Mouse (Mus musculus): ENCODE measurements around the gene Cd300ld3.

Cd300ld3 gene

GRCm38 (mm10) chr11:115048259-115048658 lies at the start of gene Cd300ld3:
TSS of gene Cd300ld3 (minus strand) at chr11:115048409.
- DNase-seq (ENCODE audit: low spot score) = no peak

- no peak for DNase-seq (ENCODE audit: low spot score)
Observed at GRCm38 (mm10) chr11:115092140-115092539, 43.9 kb upstream of the Cd300ld3 start.

DNA sequence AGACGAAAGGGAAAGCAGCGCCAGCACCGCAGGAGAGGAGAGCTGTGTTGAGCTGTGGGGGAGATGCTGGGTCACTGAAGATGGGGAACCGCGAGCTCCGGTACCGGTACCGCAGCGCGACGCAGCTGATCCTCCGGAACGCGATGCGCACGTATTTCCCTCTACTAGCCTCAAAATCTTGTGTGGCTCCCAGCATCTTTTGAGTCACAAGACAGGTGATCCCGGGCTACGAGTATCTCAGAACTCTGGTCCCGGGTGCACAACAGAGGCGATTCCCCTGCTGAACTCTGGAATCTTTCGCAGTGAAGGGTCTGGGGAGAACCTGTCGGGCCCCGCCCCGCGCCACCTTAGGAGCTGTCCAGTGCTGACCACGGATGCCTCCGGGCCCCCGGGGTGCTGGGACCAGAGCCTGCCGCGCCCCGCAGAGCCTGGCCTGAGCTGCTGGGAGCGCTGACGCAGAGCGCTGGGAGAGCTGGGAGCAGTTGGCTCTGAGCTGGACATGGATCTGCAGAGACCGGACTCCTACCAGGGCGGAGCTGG lies 43.2 kb upstream of the Cd300ld3 start, which contains the start of gene Rab37:
TSS of gene Rab37 (plus strand) at position 70 of the 540 bp plus-strand sequence.
- DNase-seq (ENCODE audit: low spot score) = no peak

DNA sequence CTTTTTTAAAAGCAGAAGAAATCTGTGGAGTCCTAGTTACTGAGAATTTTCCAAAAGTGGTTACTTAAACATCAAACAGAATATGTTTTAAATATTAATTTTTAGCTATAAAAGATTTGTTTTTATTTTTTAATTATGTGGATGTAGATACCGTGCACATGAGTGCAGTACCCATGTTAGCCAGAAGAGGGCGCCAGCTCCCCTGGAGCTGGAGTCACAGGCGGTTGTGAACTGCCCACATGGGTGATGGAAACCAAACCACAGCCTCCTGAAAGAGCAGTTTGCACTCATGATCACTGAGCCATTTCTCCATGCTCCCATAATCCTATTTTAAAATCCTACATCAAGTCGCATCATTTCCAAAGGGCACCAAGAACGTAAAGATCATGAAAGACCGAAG lies 41.6 kb upstream of the Cd300ld3 start:
- DNase-seq (ENCODE audit: low spot score) = no peak

DNA sequence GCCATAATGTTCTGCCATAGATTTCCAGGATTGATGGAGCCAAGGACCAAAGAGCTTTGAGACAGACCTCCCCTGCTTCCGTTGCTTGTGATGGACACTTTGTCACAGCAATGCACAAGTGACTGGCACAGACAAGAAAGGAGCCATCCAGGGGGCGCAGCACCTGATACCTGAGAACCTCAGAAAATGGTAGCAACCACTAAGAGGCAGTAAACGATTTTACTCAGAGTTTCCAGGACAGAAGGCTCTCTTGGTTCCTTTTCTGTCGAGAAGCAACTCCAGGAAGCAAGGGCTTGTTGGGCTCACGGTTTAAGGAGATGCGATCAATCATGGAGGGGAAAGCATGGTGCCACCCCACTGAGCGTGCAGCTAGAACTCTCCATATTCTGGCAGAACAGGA lies 38.0 kb upstream of the Cd300ld3 start:
- no peak for DNase-seq (ENCODE audit: low spot score)

- no peak for DNase-seq (ENCODE audit: low spot score)
Observed at GRCm38 (mm10) chr11:115085064-115085463, 36.9 kb upstream of the Cd300ld3 start.

- no peak for DNase-seq (ENCODE audit: low spot score)
Observed at GRCm38 (mm10) chr11:115084595-115084994, 36.4 kb upstream of the Cd300ld3 start.

DNA sequence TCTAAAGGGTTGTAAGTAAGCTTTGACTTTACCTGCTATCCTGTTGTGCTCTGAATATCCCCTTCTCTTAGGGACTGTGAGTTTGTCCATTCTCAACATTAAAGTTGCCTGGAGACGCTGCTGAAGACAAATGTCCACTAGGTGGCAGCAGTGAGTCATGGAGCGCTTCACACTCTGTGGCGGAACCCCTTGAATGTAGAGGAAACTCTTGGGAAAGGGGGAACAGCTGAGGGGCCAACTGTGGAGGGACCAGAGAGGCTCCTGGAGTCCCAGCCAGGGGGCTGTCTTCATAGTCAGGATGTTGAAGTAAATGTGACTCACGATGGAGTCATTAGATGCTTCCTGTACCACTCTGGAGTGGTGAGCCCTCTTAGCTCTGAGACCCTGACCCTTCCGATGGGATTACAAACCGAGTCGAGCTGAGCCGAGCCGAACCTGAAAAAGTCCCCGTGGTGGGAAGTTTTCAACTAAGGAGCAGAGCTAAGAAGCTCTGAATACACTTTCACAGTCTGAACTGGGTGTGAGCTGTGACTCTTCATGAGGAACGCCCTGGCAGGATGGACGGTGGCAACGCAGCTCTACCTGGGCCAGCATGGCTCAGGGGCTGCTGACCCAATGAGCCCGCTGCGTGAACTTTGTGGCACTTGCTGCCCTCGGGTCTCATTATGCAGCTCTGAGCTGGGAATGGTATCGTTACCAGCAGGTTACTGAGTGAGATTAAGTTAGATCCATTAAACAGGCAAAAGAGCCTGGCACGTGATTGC lies 35.3 kb upstream of the Cd300ld3 start:
- DNase-seq (ENCODE audit: low spot score) = peak; percentile 85

DNA sequence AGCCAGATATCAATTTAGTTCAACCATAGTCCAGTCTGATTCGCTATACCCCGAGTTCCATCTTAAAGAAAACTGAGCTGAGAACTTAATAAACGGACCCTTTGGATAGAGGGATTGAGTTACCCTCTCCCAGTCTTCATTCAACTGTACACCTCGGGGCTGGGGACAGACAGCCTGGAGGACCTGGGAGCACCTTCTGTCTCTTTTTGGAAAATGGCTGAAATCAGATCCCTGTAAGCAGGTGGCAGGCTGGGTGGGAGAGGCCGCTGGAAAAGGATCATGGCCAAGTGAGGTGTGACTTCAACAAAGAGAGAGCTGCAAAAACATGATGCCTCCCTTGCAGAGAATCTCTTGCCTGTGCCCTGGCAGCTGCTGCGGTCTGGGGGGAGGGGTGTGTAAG lies 34.0 kb upstream of the Cd300ld3 start:
- no peak for DNase-seq (ENCODE audit: low spot score)

GRCm38 (mm10) chr11:115081373-115081772 lies 33.2 kb upstream of the Cd300ld3 start:
- no peak for DNase-seq (ENCODE audit: low spot score)

DNA sequence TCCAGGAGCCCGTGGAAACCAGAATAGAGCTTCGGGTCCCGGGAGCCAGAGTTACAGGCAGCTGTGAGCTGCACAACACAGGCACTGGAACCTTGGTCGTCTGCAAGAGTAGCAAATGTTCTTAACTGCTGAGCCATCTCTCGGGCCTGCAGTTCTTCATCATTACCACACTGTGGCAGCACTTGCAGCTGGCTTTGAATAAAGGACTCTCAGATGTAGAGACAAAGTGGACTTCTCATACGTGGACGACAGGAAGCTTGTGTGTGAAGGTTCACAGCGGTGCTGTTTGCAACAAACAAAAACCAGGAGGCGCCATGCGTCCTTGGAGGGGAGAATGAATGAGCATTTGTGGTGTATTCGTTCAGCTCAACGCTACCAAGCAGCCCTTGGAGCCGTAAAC lies 32.7 kb upstream of the Cd300ld3 start:
- peak; percentile 68 for DNase-seq (ENCODE audit: low spot score)

DNA sequence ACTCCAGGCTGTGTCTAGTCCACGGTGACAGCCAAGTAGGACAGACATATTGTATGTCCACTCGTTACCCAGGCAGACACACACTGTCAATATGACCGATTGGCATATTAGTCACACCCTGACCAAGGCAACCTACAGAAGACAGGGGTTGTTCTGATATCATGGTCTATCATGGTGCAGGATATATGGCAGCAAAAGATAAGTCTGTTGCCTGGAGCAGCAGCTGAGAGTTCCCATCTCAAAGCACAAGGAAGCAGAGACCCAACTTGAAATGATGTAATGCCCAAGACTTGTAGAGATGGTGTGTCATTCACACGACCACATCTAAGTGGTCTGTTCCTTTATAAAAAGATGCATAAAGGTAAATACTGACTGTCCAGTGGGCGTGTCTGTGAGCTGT lies 30.5 kb upstream of the Cd300ld3 start:
- DNase-seq (ENCODE audit: low spot score) = no peak

DNA sequence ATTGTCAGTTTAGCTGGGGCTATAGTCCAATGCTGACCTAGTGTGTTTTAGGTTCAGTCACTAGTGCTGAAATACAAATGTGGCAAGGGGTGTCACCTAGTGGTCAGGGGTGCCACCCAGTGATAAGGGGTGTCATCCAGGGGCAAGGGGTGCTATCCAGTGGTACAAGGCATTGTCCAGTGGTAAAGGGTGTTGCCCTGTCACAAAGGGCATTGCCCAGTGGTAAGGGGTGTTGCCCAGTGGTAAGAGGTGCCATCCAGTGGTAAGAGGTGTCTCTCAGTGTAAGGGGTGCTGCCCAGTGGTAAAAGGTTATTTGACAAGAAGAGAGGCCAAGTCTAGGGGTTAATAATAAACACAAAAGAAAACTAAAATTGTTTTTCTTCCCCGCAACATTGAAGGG lies 29.2 kb upstream of the Cd300ld3 start:
- no peak for DNase-seq (ENCODE audit: low spot score)

DNA sequence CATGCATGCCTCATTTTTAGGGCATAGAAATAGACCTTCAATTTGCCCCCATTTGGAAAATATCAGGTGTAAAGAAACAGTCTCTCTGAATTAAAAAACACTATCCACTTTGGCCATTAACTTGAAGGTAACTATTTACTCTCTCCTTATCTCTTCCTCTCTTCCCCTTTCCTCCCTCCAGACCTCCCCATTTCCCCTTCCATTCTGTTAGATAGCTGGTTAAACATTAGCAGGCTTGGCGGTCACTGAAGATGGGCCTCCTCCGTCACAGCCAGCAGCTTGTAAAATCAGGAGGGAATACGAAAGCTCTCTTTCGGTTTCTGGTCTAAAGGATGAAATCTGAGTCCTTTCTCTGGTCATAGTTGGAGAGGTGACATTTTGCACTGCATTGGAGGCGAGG lies 27.6 kb upstream of the Cd300ld3 start:
- DNase-seq (ENCODE audit: low spot score) = no peak

DNA sequence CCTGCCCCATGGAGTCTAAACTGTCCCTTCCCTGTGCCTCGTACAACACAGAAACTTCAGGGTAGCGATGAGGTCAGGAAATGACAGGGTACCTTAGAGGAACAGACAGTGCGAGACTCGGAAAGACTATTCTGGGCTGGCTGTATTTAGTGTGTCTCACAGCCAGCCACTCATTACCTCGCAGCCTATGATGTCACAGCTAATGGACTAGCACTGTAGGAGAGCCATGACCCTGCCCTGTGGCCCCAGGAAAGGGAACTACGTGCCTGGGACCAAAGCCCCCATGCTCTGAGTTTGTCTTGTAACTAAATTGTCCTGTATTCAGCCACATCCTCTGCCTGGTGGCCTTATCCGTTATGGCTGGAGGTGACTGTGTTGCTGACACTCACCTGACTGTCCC lies 27.2 kb upstream of the Cd300ld3 start:
- no peak for DNase-seq (ENCODE audit: low spot score)

GRCm38 (mm10) chr11:115073002-115073401 lies 24.8 kb upstream of the Cd300ld3 start:
- DNase-seq (ENCODE audit: low spot score) = no peak

DNA sequence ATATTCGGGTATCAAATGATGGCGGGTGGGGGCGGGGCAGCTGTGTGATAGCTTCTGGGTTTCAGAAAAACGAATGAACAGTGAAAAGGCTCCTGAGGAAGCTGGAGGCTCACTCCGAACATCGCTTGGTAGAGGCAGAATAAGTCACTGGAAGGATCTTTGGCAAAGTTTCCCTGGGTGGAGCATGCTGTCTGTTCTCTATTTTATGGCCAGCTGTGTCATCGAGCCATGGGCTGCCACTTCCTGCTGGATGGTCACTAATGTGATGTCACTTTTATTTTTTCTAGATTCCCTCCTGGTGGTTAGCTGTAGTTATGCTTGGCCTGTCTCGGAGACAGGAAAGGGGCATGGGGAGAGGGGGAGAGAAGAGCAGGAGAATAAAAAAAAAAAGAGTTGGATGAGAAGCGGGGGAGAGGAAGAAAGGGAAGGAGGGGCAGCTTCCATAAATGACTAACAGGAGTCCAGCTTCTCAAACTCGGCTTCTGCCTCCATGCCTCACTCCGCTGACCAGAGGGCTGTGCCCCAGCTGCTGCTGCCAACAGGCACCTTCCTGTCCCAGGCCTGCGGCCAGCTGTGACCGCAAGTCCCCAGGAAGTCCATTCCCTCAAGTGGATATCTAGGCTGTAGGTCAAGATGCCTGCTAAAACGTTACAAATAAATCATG lies 23.6 kb upstream of the Cd300ld3 start:
- no peak for DNase-seq (ENCODE audit: low spot score)

DNA sequence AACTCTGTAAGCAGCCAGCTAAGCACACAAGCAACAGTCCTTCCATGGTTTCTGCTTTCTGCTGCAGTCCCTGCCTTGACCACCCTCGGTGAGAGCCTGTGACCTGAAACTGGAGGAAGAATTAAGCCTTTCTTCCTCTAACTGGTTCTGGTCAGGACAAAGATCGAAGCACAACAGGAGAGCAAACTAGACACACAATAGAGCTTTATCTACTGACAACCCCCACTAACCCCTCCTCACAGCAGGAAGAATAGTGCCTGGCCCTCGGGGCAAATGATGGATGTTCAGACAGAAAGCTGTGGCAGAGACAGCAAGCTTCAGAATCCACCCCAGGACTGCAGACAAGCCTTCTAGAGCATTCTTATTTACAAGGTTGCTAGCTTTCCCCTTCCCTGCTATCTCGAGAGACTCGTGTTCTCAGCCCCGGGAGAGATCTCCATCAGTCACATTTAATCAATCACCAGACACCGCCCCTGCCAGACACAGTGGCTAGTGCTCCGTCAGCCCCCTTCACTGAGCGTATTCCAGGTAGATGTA lies 22.9 kb upstream of the Cd300ld3 start:
- DNase-seq (ENCODE audit: low spot score) = no peak

DNA sequence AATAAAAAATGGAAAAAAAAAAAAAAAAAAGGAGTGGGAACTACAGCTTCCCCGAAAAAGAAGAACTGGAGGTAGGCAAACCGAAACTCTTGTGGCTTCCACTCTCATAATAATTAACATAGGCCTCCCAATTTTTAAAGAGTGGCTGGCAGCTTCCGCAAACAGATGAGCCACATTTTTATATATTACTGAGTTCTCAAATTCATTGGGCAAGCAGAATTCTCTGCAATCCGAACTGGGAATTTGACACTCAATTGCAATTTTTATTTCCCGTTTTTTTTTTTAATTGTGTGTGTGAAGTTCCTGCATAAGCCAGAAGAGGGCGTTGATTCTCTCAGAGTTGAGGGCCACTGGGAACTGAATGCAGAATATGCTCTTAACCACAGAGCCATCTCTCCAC lies 18.6 kb upstream of the Cd300ld3 start:
- DNase-seq (ENCODE audit: low spot score) = no peak

DNA sequence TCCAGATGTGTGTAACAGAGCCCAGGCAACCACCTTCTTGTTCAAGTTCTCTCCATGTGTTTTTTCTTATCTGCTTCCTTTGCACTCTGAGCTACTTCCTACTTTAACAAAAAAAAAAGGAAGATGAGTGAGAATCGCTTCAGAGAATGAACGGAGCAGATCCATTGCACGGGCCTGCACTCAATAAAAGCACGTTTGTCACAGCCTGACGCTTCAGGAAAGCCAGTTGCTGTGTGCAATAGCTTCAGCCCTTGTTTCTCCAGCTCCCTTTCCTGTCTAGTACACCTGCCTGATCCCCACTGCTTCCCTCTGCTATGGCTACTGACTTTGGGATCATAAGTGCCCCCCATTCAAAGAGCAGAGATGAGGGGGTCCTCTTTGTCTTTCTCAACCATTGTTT lies 13.9 kb upstream of the Cd300ld3 start, which contains the start of gene Cd300e:
TSS of gene Cd300e (minus strand) at position 101 of the 400 bp plus-strand sequence.
- no peak for DNase-seq (ENCODE audit: low spot score)

DNA sequence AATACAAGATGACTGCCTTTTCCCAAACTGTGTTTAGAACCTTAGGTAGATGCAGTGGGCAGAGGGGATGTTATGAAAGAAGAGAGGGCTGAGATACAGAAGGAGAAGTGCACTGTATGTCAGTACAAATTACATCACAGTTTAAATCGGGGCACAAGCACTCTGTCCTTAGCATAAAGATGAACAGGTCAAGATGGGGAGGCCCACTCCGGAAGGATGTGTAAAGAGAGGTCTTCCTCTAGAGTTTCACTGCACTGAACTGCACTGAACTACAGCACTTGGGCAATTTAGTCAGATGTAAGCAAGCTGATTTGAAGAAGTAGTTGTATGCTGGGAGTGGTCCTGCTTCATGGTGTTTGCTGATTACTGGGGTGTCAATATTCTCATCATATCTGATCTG lies 11.6 kb upstream of the Cd300ld3 start:
- no peak for DNase-seq (ENCODE audit: low spot score)

DNA sequence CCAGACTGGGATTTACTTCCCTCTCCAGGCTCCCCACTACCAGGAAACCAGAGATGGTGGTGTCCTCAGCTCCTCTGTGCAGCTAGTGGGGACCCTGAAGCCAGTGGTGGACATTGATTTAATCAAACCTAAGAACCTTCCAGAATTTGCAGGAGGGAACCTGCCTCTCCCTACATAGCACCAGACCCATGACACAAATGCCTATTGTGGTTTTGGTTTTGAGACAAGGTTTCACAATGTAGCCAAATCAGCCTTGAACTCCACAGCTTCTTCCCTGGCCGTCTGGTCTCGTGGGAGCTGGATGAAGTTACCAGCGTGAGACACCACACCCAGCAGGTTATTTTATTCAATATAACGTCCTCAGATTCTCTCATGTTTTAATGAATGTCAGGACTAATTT lies 10.5 kb upstream of the Cd300ld3 start:
- no peak for DNase-seq (ENCODE audit: low spot score)

- no peak for DNase-seq (ENCODE audit: low spot score)
Observed at GRCm38 (mm10) chr11:115054537-115054936, 6.3 kb upstream of the Cd300ld3 start.
